Comparison of ENCODE assay signal across 16 mouse cellular contexts in genomic region chr2:14544686-14545085, GRCm38 (mm10). TPM values are rescaled to one million over a fixed set of nuclear protein-coding genes. Genes with fewer than 3 reads are reported as not detected.
"Had no signal": no experiment of that assay in that cellular context is flagged by ENCODE, and none has a peak within 500 bp of the region (broad histone marks: within the 10 kb centered on the region; RNA-seq: fewer than 3 reads in every experiment).

No protein-coding gene starts in this region.

- H3K36me3 ChIP-seq: kidney, embryonic 15.5 days; limb, embryonic 12.5 days; stomach, embryonic 15.5 days had no signal

- H3K4me1 ChIP-seq: kidney, embryonic 15.5 days; limb, embryonic 12.5 days; stomach, embryonic 15.5 days had no signal

- DNase-seq: kidney, adult 2 months; kidney, postnatal 25 days; layer of hippocampus, adult 9-11 months; liver; right cerebral cortex, adult 18-20 months; right cerebral cortex, postnatal 25 days; thymus, postnatal 4 days had no signal

- H3K27ac ChIP-seq: kidney, embryonic 15.5 days; limb, embryonic 12.5 days; liver, embryonic 14.5 days; macrophage; stomach, embryonic 15.5 days had no signal

- H3K4me3 ChIP-seq: kidney, embryonic 15.5 days; limb, embryonic 12.5 days; megakaryocyte, embryonic 14.5 days; stomach, embryonic 15.5 days had no signal

- H3K4me2 ChIP-seq: kidney, embryonic 15.5 days; limb, embryonic 12.5 days; midbrain, embryonic 11.5 days; stomach, embryonic 15.5 days had no signal

- H3K9me3 ChIP-seq: kidney, embryonic 15.5 days; limb, embryonic 12.5 days; megakaryocyte, embryonic 14.5 days; stomach, embryonic 15.5 days had no signal

- ATAC-seq: inflammation-experienced regulatory T-cells, adult 6 months; midbrain, embryonic 16.5 days had no signal

- H3K27me3 ChIP-seq: kidney, embryonic 15.5 days; limb, embryonic 12.5 days; stomach, embryonic 15.5 days had no signal

- H3K9ac ChIP-seq: kidney, embryonic 15.5 days; limb, embryonic 12.5 days; liver, embryonic 14.5 days; stomach, embryonic 15.5 days had no signal

RNA-seq across cellular contexts. Expression of gene Cacnb2, which starts 58.2 kb away (rescaled TPM):
- polyA plus RNA-seq: macrophage had no signal
